Mouse (Mus musculus) heart, embryonic 16.5 days (tissue): ENCODE results near the gene Utp3. TPM values are rescaled to one million over a fixed set of nuclear protein-coding genes. Genes with fewer than 3 reads are reported as not detected.
"Not testable (repeated sequence)": the region's sequence is repeated elsewhere in the genome, so short reads cannot be mapped to it uniquely, and the experiment has no call there.

Experiments used
- ATAC-seq: fragments of 200-750 bp; cut with Nextera tagmentation; replicated peaks from 2 replicates; pipeline ENCODE4 v1.8.0; 2017; ENCODE audit warnings: moderate number of reproducible peaks; ENCODE audit not compliant: insufficient read depth, low FRiP score; ENCODE audit errors: extremely low read depth
- H3K27ac ChIP-seq: fragments of 300-500 bp; sonication (generic); 2 replicates; pipeline ENCODE4 v1.5.1; 2014; ENCODE audit warnings: mild to moderate bottlenecking, low read length, control low read depth, moderate library complexity
- H3K27me3 ChIP-seq: fragments of 300-500 bp; sonication (generic); 2 replicates; pipeline ENCODE4 v1.6.1; 2014; ENCODE audit warnings: low read length, mixed read lengths; ENCODE audit not compliant: control insufficient read depth, insufficient read depth
- H3K36me3 ChIP-seq: fragments of 300-500 bp; sonication (generic); 2 replicates; pipeline ENCODE4 v1.6.1; 2014; ENCODE audit not compliant: control insufficient read depth, insufficient read depth
- H3K4me1 ChIP-seq: fragments of 300-500 bp; sonication (generic); 2 replicates; pipeline ENCODE4 v1.6.1; 2014; ENCODE audit warnings: low read length, mixed read lengths; ENCODE audit not compliant: control insufficient read depth, insufficient read depth
- H3K4me2 ChIP-seq: fragments of 300-500 bp; sonication (generic); 2 replicates; pipeline ENCODE4 v1.6.1; 2014; ENCODE audit warnings: low read depth, mild to moderate bottlenecking, control low read depth, low read length
- H3K4me3 ChIP-seq: fragments of 300-500 bp; sonication (generic); 2 replicates; pipeline ENCODE4 v1.5.1; 2014; ENCODE audit warnings: mild to moderate bottlenecking, control low read depth, low read length
- H3K9ac ChIP-seq: fragments of 300-500 bp; sonication (generic); 2 replicates; pipeline ENCODE4 v1.6.1; 2014; ENCODE audit warnings: low read length, control low read depth
- H3K9me3 ChIP-seq: fragments of 300-500 bp; sonication (generic); replicated peaks from 2 replicates; pipeline ENCODE4 v1.6.1; 2016; ENCODE audit warnings: low read length; ENCODE audit not compliant: control insufficient read depth
- WGBS: fragments of 180-500 bp; shearing (Covaris S2); extraction: QIAGEN DNeasy Blood & Tissue Kit; methylation state at CpG from one replicate; pipeline ENCODE4 v1.1.7; 2014; 5-methylcytosine and 5-hydroxymethylcytosine counted together
- polyA plus RNA-seq: library from polyadenylated mRNA; unstranded; fragments of >200 nt; fragmentation: Nextera tagmentation; extraction: Ambion mirVana; gene quantifications from 2 replicates; pipeline ENCODE4 v1.2.1, GENCODE M21; 2015

Gene Utp3
- polyA plus RNA-seq, 1 experiment from 2014 or later = 53.8 TPM

GRCm38 (mm10) chr5:88544411-88544810 lies 9.9 kb upstream of the Utp3 start:
- H3K36me3 ChIP-seq, H3K9me3 ChIP-seq, H3K27ac ChIP-seq, H3K27me3 ChIP-seq, H3K9ac ChIP-seq, H3K4me1 ChIP-seq, ATAC-seq, H3K4me2 ChIP-seq, H3K4me3 ChIP-seq: not testable (repeated sequence)
- WGBS = 89% methylated on average over 1 of the region's 1 CpGs

- no peaks in the 10 kb centered on the region for H3K27me3 ChIP-seq
- 83% methylated on average over 7 of the region's 7 CpGs for WGBS
- no peak overlapping the region for H3K4me2 ChIP-seq
- no peak for ATAC-seq
- H3K4me1 ChIP-seq = no peaks in the 10 kb centered on the region
- H3K4me3 ChIP-seq = no peak overlapping the region
- H3K9me3 ChIP-seq = no peaks in the 10 kb centered on the region
- no peak overlapping the region for H3K9ac ChIP-seq
- H3K27ac ChIP-seq = no peak overlapping the region
- no peaks in the 10 kb centered on the region for H3K36me3 ChIP-seq
Observed at GRCm38 (mm10) chr5:88545536-88545935, 8.7 kb upstream of the Utp3 start.

GRCm38 (mm10) chr5:88553271-88554085 lies 784 bp upstream of the Utp3 start:
- WGBS = 7% methylated on average over 29 of the region's 29 CpGs

GRCm38 (mm10) chr5:88558991-88559390 lies 4.7 kb downstream of the Utp3 start:
- Histone ChIP-seq H3K9me3 (no peaks in the 10 kb centered on the region), H3K36me3 (peaks cover 9% of the 10 kb centered on the region; the same call in 1 of the 2 replicates), H3K4me1 (peaks cover 18% of the 10 kb centered on the region), H3K27ac (no peak overlapping the region), H3K27me3 (no peaks in the 10 kb centered on the region), H3K4me3 (no peak overlapping the region), H3K9ac (no peak overlapping the region), H3K4me2 (no peak overlapping the region)
- no peak for ATAC-seq
- WGBS = 33% methylated on average over 1 of the region's 1 CpGs

More at GRCm38 (mm10) chr5:88553271-88554085, 784 bp upstream of the Utp3 start:
- peak overlapping the region; percentile 90 for H3K9ac ChIP-seq
- peak overlapping the region; percentile 98 for H3K27ac ChIP-seq
- H3K9me3 ChIP-seq = no peaks in the 10 kb centered on the region
- peaks cover 9% of the 10 kb centered on the region; the same call in 1 of the 2 replicates for H3K36me3 ChIP-seq
- H3K4me2 ChIP-seq = peak overlapping the region; percentile 76
- H3K4me3 ChIP-seq = peak overlapping the region; percentile 76
- ATAC-seq = peak; percentile 49
- H3K4me1 ChIP-seq = peaks cover 17% of the 10 kb centered on the region
- no peaks in the 10 kb centered on the region for H3K27me3 ChIP-seq

- no peaks in the 10 kb centered on the region for H3K27me3 ChIP-seq
- H3K9ac ChIP-seq = no peak overlapping the region
- no peak overlapping the region for H3K27ac ChIP-seq
- H3K36me3 ChIP-seq = 0 out of 2 replicates have a peak, but pooled peaks cover 2% of the 10 kb centered on the region
- H3K9me3 ChIP-seq = no peaks in the 10 kb centered on the region
- ATAC-seq = no peak
- H3K4me2 ChIP-seq = no peak overlapping the region
- 69% methylated on average over 9 of the region's 9 CpGs for WGBS
- peaks cover 10% of the 10 kb centered on the region for H3K4me1 ChIP-seq
- no peak overlapping the region for H3K4me3 ChIP-seq
Observed at GRCm38 (mm10) chr5:88561080-88561814, 7.0 kb downstream of the Utp3 start.

GRCm38 (mm10) chr5:88562863-88563780 lies 8.9 kb downstream of the Utp3 start:
- 61% methylated on average over 8 of the region's 8 CpGs for WGBS

GRCm38 (mm10) chr5:88564501-88565147 lies 10.4 kb downstream of the Utp3 start, which contains the start of gene Rufy3:
TSS of gene Rufy3 (plus strand) at chr5:88565040.
- Histone ChIP-seq H3K4me1 (peaks cover 12% of the 10 kb centered on the region), H3K9ac (peak within 1 kb of the TSS; percentile 86), H3K36me3 (no peaks in the 10 kb centered on the region), H3K4me2 (peak within 1 kb of the TSS; percentile 76), H3K9me3 (no peaks in the 10 kb centered on the region), H3K27me3 (no peaks in the 10 kb centered on the region), H3K4me3 (peak within 1 kb of the TSS; percentile 85), H3K27ac (peak within 1 kb of the TSS; percentile 87)
- under 1% methylated on average over 50 of the region's 71 CpGs for WGBS
- peak; percentile 91 for ATAC-seq

More at GRCm38 (mm10) chr5:88562863-88563780, 8.9 kb downstream of the Utp3 start:
- H3K27ac ChIP-seq = no peak overlapping the region
- no peaks in the 10 kb centered on the region for H3K36me3 ChIP-seq
- no peaks in the 10 kb centered on the region for H3K9me3 ChIP-seq
- no peak overlapping the region for H3K9ac ChIP-seq
- no peak for ATAC-seq
- no peak overlapping the region for H3K4me2 ChIP-seq
- no peak overlapping the region for H3K4me3 ChIP-seq
- peaks cover 12% of the 10 kb centered on the region for H3K4me1 ChIP-seq
- no peaks in the 10 kb centered on the region for H3K27me3 ChIP-seq
